Mouse (Mus musculus): ENCODE results near the gene Gsg1. TPM values are rescaled to one million over a fixed set of nuclear protein-coding genes. Genes with fewer than 3 reads are reported as not detected.

The Gsg1 gene
- total RNA-seq, 2 experiments from 2014 or later, result not detected

GRCm38 (mm10) chr6:135223786-135224416 lies 30.2 kb downstream of the Gsg1 start:
- no peak for DNase-seq (ENCODE audit: extremely low spot score in 1 of 2, low spot score in 2 of 2)
- intact Hi-C loops (cut with DNase I), result no loop called here

DNA sequence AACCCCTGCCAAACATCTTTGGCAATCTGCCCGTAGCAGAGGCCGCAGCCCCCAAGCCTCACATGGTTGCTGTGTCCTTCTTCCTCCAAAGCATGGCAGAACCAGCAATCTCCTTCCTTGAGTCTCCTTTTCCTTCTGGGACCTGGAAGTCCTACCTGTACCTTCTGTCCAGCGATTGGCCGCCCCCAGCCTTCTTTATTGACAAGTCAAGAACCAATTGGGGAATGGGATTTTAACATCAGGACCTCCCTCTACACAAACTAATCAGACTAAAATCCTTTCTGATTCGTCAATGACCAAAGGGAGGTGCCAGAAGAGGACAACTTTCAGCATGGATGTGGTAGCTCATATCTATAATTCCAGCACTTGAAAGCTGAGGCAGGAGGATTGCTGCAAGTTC lies 34.2 kb downstream of the Gsg1 start:
- intact Hi-C loops (cut with DNase I), result no loop called here
- DNase-seq (ENCODE audit: extremely low spot score in 1 of 2, low spot score in 2 of 2), result no peak

- DNase-seq (ENCODE audit: extremely low spot score in 1 of 2, low spot score in 2 of 2), result no peak
- intact Hi-C loops (cut with DNase I), result no loop called here
Observed at GRCm38 (mm10) chr6:135218330-135218729, 35.8 kb downstream of the Gsg1 start.

DNA sequence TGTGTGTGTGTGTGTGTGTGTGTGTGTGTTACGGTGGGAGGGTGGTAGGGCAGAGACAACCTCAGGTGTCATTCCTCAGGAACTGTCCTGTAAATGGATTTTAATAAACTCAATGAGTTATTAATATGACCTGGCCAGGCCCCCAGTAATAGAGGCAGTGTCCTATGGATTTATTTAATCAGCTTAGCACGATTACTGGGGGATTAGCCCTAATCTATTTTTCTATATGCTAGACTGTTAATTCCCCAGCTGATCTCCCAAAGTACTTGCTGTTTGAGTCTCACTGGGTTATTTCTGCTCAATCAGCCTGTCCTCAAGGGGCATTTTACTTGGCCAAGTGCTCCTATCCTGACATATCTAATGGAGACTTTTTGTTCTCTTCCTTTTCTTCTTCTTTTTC lies 41.5 kb downstream of the Gsg1 start:
- DNase-seq (ENCODE audit: extremely low spot score in 1 of 2, low spot score in 2 of 2), result no peak
- intact Hi-C loops (cut with DNase I), result no loop called here

DNA sequence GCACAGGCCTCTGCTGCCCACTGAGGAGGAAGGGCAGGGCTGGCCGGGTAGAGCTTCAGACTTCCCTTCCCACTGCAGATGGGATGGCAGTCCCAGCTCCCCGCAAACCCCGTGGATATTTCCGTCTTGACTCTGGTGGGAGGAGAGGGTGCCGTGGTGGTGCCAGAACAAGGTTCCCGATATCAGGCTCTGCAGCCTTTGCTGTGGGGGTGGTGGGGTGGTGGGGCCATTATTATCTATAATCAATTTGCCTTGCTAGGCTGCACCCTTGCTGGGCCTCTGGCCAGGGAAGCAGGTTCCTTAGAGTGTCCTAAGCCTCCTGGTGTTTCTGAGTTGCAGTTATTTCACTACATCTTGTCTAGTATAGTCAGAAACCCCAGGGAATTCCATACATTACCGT lies 43.0 kb downstream of the Gsg1 start:
- intact Hi-C loops (cut with DNase I), result no loop called here

GRCm38 (mm10) chr6:135206909-135207308 lies 47.2 kb downstream of the Gsg1 start:
- intact Hi-C loops (cut with DNase I), result no loop called here
- peak in 1 of 2 experiments; percentile 16 for DNase-seq (ENCODE audit: extremely low spot score in 1 of 2, low spot score in 2 of 2)

More for the DNA sequence above, 43.0 kb downstream of the Gsg1 start:
- DNase-seq (ENCODE audit: extremely low spot score in 1 of 2, low spot score in 2 of 2), result no peak

- DNase-seq (ENCODE audit: extremely low spot score in 1 of 2, low spot score in 2 of 2), result no peak
- intact Hi-C loops (cut with DNase I), result no loop called here
Observed at GRCm38 (mm10) chr6:135205802-135206201, 48.3 kb downstream of the Gsg1 start.

- no peak for DNase-seq (ENCODE audit: extremely low spot score in 1 of 2, low spot score in 2 of 2)
- intact Hi-C loops (cut with DNase I), result no loop called here
Observed at GRCm38 (mm10) chr6:135204869-135205268, 49.3 kb downstream of the Gsg1 start.

DNA sequence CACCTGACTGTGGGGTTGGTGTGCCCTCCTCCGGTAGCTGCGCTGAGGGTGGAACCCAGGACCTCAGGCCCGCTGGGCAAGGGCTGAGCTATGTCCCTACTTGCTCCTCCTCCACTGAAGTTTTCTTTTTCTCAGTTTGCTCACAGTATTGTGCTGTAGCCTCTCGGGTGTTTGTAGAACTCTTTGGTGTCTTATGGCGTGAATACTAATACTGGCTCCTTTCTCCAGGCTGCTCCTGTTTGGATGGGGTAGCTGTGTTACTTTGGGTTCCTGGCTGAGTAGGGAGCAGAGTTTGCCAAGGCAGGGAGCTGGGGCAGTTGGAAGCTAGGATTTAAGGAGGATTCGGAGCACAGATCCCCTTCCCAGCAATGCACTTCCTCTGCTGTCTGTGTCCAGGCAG lies 50.4 kb downstream of the Gsg1 start:
- peak in 1 of 2 experiments; percentile 45 for DNase-seq (ENCODE audit: extremely low spot score in 1 of 2, low spot score in 2 of 2)
- intact Hi-C loops (cut with DNase I), result no loop called here

DNA sequence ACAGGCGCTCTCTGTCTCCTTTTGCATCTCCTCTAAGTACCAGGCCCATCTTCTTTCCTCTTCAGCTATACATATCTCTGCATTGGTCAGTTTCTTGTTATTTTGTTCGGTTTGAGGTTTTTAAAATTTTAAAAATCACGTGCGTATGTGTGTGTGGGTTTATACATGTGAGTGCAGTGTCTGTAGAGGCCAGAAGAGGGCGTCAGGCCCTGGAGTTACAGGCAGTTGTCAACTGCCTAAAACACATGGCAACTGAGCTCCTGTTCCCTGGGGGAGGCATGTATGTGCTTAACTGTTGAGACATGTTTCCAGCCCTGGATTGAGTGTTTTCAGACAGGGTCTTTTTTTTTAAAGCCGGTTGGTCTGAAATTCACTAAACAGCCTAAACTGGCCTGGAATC lies 51.5 kb downstream of the Gsg1 start:
- intact Hi-C loops (cut with DNase I), result no loop called here
- no peak for DNase-seq (ENCODE audit: extremely low spot score in 1 of 2, low spot score in 2 of 2)

DNA sequence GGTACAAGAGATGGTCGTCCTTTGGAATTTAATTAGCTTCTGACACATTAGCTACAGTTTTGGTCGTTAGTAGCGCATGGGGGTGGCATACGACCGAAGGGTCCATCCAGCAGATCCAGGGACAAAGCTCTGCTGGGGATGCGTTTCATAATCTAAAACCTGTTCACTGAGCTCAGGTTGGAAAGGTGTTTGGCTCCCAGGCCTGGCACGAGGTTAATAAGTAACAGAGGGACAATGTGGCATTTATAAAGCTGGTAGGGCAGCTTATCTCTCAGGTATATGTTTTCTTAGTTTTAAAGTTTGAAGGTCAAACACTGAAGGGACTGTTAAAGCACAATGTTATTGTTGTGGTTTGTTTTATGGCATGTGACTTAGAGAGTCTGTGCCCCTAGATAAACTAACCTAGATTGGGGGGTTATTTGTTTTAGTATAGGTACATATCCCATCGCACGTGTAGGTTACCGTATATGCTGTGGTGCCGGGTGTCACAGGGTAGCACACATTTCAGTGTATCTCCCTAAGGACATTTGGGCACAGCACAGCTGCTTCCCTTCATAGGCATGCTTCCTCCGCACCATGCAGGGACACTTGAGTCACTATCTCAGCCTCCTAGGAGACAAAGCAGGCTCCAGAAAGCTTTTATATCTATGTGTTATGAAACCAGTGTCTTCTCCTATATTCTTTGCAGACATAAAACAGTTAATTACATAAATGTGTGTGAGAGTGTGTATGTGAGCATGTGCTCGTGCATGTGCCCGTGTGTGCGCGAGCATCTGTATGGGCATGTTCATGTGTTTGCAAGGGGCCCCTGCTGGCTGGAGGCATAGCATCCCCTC lies 53.8 kb downstream of the Gsg1 start:
- intact Hi-C loops (cut with DNase I), result no loop called here
- no peak for DNase-seq (ENCODE audit: extremely low spot score in 1 of 2, low spot score in 2 of 2)

- intact Hi-C loops (cut with DNase I), result no loop called here
- no peak for DNase-seq (ENCODE audit: extremely low spot score in 1 of 2, low spot score in 2 of 2)
Observed at GRCm38 (mm10) chr6:135198726-135199125, 55.4 kb downstream of the Gsg1 start.

- peak; percentile 79 to 90 for DNase-seq (ENCODE audit: extremely low spot score in 1 of 2, low spot score in 2 of 2)
- intact Hi-C loops (cut with DNase I), result no loop called here
Observed at GRCm38 (mm10) chr6:135197921-135198532, 56.1 kb downstream of the Gsg1 start, which contains the start of the genes Fam234b and Hebp1. Fam234b (plus strand) TSS chr6:135197977. Hebp1 (minus strand) TSS chr6:135198022.

- intact Hi-C loops (cut with DNase I), result no loop called here
- DNase-seq (ENCODE audit: extremely low spot score in 1 of 2, low spot score in 2 of 2), result no peak
Observed at GRCm38 (mm10) chr6:135197446-135197845, 56.7 kb downstream of the Gsg1 start.

GRCm38 (mm10) chr6:135196707-135197106 lies 57.4 kb downstream of the Gsg1 start:
- DNase-seq (ENCODE audit: extremely low spot score in 1 of 2, low spot score in 2 of 2), result no peak
- intact Hi-C loops (cut with DNase I), result no loop called here

DNA sequence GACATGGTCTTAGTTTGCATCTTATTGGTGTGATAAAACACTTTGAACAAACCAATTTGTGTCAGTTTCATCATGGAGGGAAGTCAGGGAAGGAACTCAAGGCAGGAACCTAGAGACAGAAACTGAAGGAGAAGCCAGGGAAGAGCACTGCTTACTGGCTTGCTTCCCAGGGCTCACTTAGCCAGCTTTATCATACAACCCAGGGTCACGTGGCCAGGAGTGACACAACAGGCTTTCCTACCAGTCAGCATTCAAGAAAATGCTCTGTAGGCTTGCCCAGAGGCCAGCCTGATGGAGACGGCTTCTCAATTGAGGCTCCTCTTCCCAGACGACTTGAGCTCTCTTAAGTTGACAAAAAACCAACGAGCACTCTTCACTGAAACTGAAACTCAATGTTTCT lies 59.2 kb downstream of the Gsg1 start:
- intact Hi-C loops (cut with DNase I), result no loop called here
- DNase-seq (ENCODE audit: extremely low spot score in 1 of 2, low spot score in 2 of 2), result no peak

GRCm38 (mm10) chr6:135193733-135194132 lies 60.4 kb downstream of the Gsg1 start:
- DNase-seq (ENCODE audit: extremely low spot score in 1 of 2, low spot score in 2 of 2), result no peak
- intact Hi-C loops (cut with DNase I), result no loop called here

DNA sequence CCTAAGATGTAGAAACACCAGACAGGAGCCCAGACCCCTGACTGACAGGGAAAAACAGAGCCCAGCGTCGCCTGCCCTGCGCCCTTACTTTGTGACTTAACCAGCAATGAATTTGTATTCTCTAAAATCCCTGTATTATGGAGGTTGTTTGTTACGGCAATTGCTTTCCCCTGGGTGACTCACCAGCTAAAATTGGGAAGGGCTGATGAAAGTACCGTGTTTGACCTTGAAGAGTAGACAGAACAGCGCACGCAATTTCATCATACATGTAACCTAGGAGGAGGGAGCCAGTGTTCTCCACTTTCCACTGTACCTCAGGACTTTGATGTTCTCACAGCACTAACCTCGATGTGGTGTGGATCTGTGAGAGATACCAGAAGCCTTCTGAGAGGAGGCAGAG lies 61.2 kb downstream of the Gsg1 start:
- intact Hi-C loops (cut with DNase I), result no loop called here
- DNase-seq (ENCODE audit: extremely low spot score in 1 of 2, low spot score in 2 of 2), result no peak

- no peak for DNase-seq (ENCODE audit: extremely low spot score in 1 of 2, low spot score in 2 of 2)
- intact Hi-C loops (cut with DNase I), result no loop called here
Observed at GRCm38 (mm10) chr6:135191906-135192305, 62.2 kb downstream of the Gsg1 start.

DNA sequence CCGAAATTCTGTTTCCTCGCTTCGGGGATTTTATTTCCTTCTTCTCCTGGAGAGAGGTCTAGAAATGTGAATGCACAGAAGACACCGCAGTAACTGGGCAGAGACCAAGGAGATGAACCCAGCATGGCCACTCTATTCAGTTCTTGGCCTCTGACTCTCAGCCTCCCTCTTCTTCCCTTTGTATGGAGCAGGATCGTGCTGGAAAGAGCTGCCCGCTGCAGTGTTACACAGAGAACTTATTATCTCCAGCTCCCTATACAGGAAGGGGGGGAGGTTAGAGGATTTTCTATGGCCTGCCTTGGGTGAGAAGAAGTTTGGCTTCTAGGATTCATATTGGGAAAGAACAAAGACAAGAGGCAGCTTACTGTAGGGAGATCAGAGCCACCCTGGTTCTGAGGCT lies 64.0 kb downstream of the Gsg1 start:
- intact Hi-C loops (cut with DNase I), result no loop called here
- no peak for DNase-seq (ENCODE audit: extremely low spot score in 1 of 2, low spot score in 2 of 2)

Measured in left cerebral cortex, postnatal 10 days (tissue).